Mouse (Mus musculus): ENCODE measurements around the gene Ric8a. TPM values are rescaled to one million over a fixed set of nuclear protein-coding genes. Genes with fewer than 3 reads are reported as not detected.

Gene Ric8a
- polyA plus RNA-seq, 2 experiments = 70.3 to 74.0 TPM

DNA sequence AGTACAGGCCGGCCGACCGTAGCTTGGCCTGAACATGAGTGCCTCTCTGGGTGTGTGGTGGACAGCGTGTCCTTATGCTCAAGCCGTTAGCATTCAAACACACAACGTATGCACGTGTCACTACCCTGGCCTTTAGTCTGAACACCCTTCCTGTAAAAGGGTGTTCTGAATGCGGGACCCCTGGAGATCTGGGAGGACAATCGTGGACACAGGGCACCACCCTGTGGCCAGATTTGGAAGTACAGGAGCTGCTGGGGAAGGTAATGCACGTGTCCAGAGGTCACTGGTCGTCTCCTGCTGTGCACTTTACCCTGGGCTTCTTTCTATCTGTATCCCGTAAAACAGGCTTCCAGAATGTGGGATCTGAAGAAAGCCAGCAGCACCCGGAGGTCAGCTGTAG is 46.5 kb downstream of the Ric8a start:
- TF ChIP-seq POLR2A (IDR thresholded peaks at IDR 0.05; ENCODE audit: borderline replicate concordance, extremely low read depth, insufficient read depth, insufficient read length) = no peak
- H3K4me2 ChIP-seq (replicated peaks; ENCODE audit: low read depth, low read length, severe bottlenecking) = no peak overlapping the region
- H3K9ac ChIP-seq (ENCODE audit: low read depth, low read length, severe bottlenecking) = 0 out of 2 replicates have a peak overlapping the region, but pooled peaks have one; percentile 32
- peaks cover 13% of the 10 kb centered on the region for H3K36me3 ChIP-seq (ENCODE audit: control insufficient read depth, insufficient read depth, low read length)
- whole genome bisulfite sequencing = 24% methylated on average over 13 of the region's 13 CpGs
- no peaks in the 10 kb centered on the region for H3K27me3 ChIP-seq (ENCODE audit: control insufficient read depth, insufficient read depth, low read length)
- 0 out of 2 replicates have a peak, but pooled peaks cover under 1% of the 10 kb centered on the region for H3K4me1 ChIP-seq (ENCODE audit: control insufficient read depth, insufficient read depth, low read length)
- ATAC-seq (ENCODE audit: low FRiP score, low read depth) = peak; percentile 34; the same call in 1 of the 2 replicates
- no peak overlapping the region for H3K27ac ChIP-seq (replicated peaks; ENCODE audit: low read depth, low read length)
- DNase-seq (ENCODE audit: low spot score) = peak; percentile 38
- H3K9me3 ChIP-seq (ENCODE audit: control insufficient read depth, low read length) = no peaks in the 10 kb centered on the region
- H3K4me3 ChIP-seq (replicated peaks; ENCODE audit: low read length) = no peak overlapping the region

GRCm38 (mm10) chr7:140905642-140906081 is 48.9 kb downstream of the Ric8a start:
- no peak for ATAC-seq (ENCODE audit: low FRiP score, low read depth)
- WGBS = 68% methylated on average over 2 of the region's 2 CpGs
- H3K27me3 ChIP-seq (ENCODE audit: control insufficient read depth, insufficient read depth, low read length) = no peaks in the 10 kb centered on the region
- H3K9me3 ChIP-seq (ENCODE audit: control insufficient read depth, low read length) = no peaks in the 10 kb centered on the region
- TF ChIP-seq POLR2A (IDR thresholded peaks at IDR 0.05; ENCODE audit: borderline replicate concordance, extremely low read depth, insufficient read depth, insufficient read length) = no peak
- 0 out of 2 replicates have a peak, but pooled peaks cover 3% of the 10 kb centered on the region for H3K4me1 ChIP-seq (ENCODE audit: control insufficient read depth, insufficient read depth, low read length)
- H3K4me2 ChIP-seq (replicated peaks; ENCODE audit: low read depth, low read length, severe bottlenecking) = no peak overlapping the region
- no peak overlapping the region for H3K27ac ChIP-seq (replicated peaks; ENCODE audit: low read depth, low read length)
- H3K36me3 ChIP-seq (ENCODE audit: control insufficient read depth, insufficient read depth, low read length) = no peaks in the 10 kb centered on the region
- no peak overlapping the region for H3K4me3 ChIP-seq (replicated peaks; ENCODE audit: low read length)
- no peak for DNase-seq (ENCODE audit: low spot score)
- H3K9ac ChIP-seq (ENCODE audit: low read depth, low read length, severe bottlenecking) = no peak overlapping the region

GRCm38 (mm10) chr7:140907131-140907530 is 50.4 kb downstream of the Ric8a start:
- TF ChIP-seq POLR2A (IDR thresholded peaks at IDR 0.05; ENCODE audit: borderline replicate concordance, extremely low read depth, insufficient read depth, insufficient read length) = no peak
- DNase-seq (ENCODE audit: low spot score) (no peak), ATAC-seq (ENCODE audit: low FRiP score, low read depth) (no peak)
- Histone ChIP-seq H3K4me3 (replicated peaks; ENCODE audit: low read length) (no peak overlapping the region), H3K27me3 (ENCODE audit: control insufficient read depth, insufficient read depth, low read length) (no peaks in the 10 kb centered on the region), H3K36me3 (ENCODE audit: control insufficient read depth, insufficient read depth, low read length) (no peaks in the 10 kb centered on the region), H3K4me1 (ENCODE audit: control insufficient read depth, insufficient read depth, low read length) (0 out of 2 replicates have a peak, but pooled peaks cover 3% of the 10 kb centered on the region), H3K9me3 (ENCODE audit: control insufficient read depth, low read length) (no peaks in the 10 kb centered on the region), H3K27ac (replicated peaks; ENCODE audit: low read depth, low read length) (no peak overlapping the region), H3K9ac (ENCODE audit: low read depth, low read length, severe bottlenecking) (no peak overlapping the region), H3K4me2 (replicated peaks; ENCODE audit: low read depth, low read length, severe bottlenecking) (no peak overlapping the region)
- WGBS = 86% methylated on average over 13 of the region's 13 CpGs

DNA sequence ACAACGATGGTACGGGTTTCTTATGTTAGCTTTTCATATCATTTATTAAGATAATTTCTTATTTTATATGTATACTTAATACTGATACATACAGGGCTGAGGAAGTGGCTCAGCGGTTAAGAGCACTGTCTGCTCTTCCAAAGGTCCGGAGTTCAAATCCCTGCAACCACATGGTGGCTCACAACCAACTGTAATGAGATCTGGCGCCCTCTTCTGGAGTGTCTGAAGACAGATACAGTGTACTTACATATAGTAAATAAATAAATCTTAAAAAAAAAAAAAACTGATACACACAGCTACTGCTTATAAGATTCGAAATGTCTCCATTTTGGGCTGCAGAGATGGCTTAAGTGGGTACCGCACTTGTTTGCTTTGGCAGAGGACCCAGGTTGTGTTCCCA is 50.9 kb downstream of the Ric8a start:
- no peak overlapping the region for H3K4me3 ChIP-seq (replicated peaks; ENCODE audit: low read length)
- 84% methylated on average over 7 of the region's 7 CpGs for WGBS
- H3K4me2 ChIP-seq (replicated peaks; ENCODE audit: low read depth, low read length, severe bottlenecking) = no peak overlapping the region
- H3K27me3 ChIP-seq (ENCODE audit: control insufficient read depth, insufficient read depth, low read length) = no peaks in the 10 kb centered on the region
- 0 out of 2 replicates have a peak, but pooled peaks cover 3% of the 10 kb centered on the region for H3K4me1 ChIP-seq (ENCODE audit: control insufficient read depth, insufficient read depth, low read length)
- H3K9me3 ChIP-seq (ENCODE audit: control insufficient read depth, low read length) = no peaks in the 10 kb centered on the region
- no peak for DNase-seq (ENCODE audit: low spot score)
- no peaks in the 10 kb centered on the region for H3K36me3 ChIP-seq (ENCODE audit: control insufficient read depth, insufficient read depth, low read length)
- no peak for TF ChIP-seq POLR2A (IDR thresholded peaks at IDR 0.05; ENCODE audit: borderline replicate concordance, extremely low read depth, insufficient read depth, insufficient read length)
- no peak for ATAC-seq (ENCODE audit: low FRiP score, low read depth)
- H3K9ac ChIP-seq (ENCODE audit: low read depth, low read length, severe bottlenecking) = no peak overlapping the region
- H3K27ac ChIP-seq (replicated peaks; ENCODE audit: low read depth, low read length) = no peak overlapping the region

DNA sequence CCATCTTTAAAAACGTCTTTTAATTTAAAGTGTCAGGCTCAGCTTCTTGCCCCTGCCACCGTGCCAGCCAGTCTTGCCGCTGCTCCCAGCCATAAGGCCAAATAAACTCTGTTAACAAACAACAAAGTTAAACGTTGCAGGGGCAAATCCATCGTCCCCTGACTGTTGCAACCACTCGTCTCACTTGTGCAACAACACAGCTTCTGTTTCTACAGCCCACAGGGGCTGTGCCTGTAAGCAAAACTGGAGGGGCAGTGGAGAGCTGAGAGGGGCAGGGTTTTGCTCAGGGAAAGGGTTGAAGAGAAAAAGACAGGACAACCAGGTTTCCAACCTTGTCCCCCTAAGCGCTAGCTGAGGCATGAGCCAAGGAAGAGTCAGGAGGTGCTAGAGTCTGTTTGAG is 51.4 kb downstream of the Ric8a start:
- DNase-seq (ENCODE audit: low spot score) (no peak), ATAC-seq (ENCODE audit: low FRiP score, low read depth) (no peak)
- H3K4me2 ChIP-seq (replicated peaks; ENCODE audit: low read depth, low read length, severe bottlenecking) = peak overlapping the region; percentile 73
- WGBS = 51% methylated on average over 7 of the region's 7 CpGs
- no peak overlapping the region for H3K9ac ChIP-seq (ENCODE audit: low read depth, low read length, severe bottlenecking)
- H3K4me3 ChIP-seq (replicated peaks; ENCODE audit: low read length) = no peak overlapping the region; the same call in 1 of the 2 replicates
- H3K9me3 ChIP-seq (ENCODE audit: control insufficient read depth, low read length) = no peaks in the 10 kb centered on the region
- H3K27me3 ChIP-seq (ENCODE audit: control insufficient read depth, insufficient read depth, low read length) = no peaks in the 10 kb centered on the region
- H3K27ac ChIP-seq (replicated peaks; ENCODE audit: low read depth, low read length) = no peak overlapping the region
- TF ChIP-seq POLR2A (IDR thresholded peaks at IDR 0.05; ENCODE audit: borderline replicate concordance, extremely low read depth, insufficient read depth, insufficient read length) = no peak
- H3K4me1 ChIP-seq (ENCODE audit: control insufficient read depth, insufficient read depth, low read length) = 0 out of 2 replicates have a peak, but pooled peaks cover 3% of the 10 kb centered on the region
- H3K36me3 ChIP-seq (ENCODE audit: control insufficient read depth, insufficient read depth, low read length) = no peaks in the 10 kb centered on the region

All from limb, embryonic 14.5 days (tissue).